19 mouse cellular contexts compared by ENCODE assay signal in genomic region chr6:125238396-125238795, GRCm38 (mm10). TPM values are rescaled to one million over a fixed set of nuclear protein-coding genes. Genes with fewer than 3 reads are reported as not detected.
DNase-seq lines count a peak whose midpoint lies in the region; ATAC-seq and TF ChIP-seq lines count a peak whose summit lies in the region.
"Had no signal": no experiment of that assay in that cellular context is flagged by ENCODE, and none has a peak within 500 bp of the region (broad histone marks: within the 10 kb centered on the region; RNA-seq: fewer than 3 reads in every experiment).

No protein-coding gene starts in this region.

- no peak overlapping the region for H3K27ac ChIP-seq in kidney, adult 2 months (ENCODE audit: insufficient read depth, low read depth, low read length)
- H3K27ac ChIP-seq in forebrain, embryonic 16.5 days (ENCODE audit: low read length) = no peak overlapping the region
- H3K27ac ChIP-seq: embryonic facial prominence, embryonic 10.5 days; liver, embryonic 12.5 days had no signal

- H3K4me1 ChIP-seq in kidney, adult 2 months (ENCODE audit: control insufficient read depth, insufficient read depth, low read length) = no peaks in the 10 kb centered on the region; the same call in 1 of the 2 replicates
- H3K4me1 ChIP-seq in forebrain, embryonic 16.5 days (replicated peaks; ENCODE audit: control insufficient read depth, insufficient read depth, low read length) = no peaks in the 10 kb centered on the region

- ATAC-seq in common myeloid progenitor, adult 5-6 weeks (replicated peaks; ENCODE audit: low read depth, poor library complexity, severe bottlenecking) = peak; percentile 22
- no peak for ATAC-seq in forebrain, embryonic 16.5 days
- ATAC-seq: forebrain, postnatal 0 days; hindbrain, embryonic 16.5 days; liver, embryonic 12.5 days had no signal

- no peak for TF ChIP-seq POLR2A in kidney, adult 2 months (IDR thresholded peaks at IDR 0.05; ENCODE audit: low read depth, low read length)

- no peak overlapping the region for H3K4me2 ChIP-seq in forebrain, embryonic 16.5 days (ENCODE audit: low read length)
- H3K4me2 ChIP-seq: liver, embryonic 12.5 days; midbrain, embryonic 11.5 days had no signal

- peak; percentile 30 for DNase-seq in kidney, adult 2 months
- DNase-seq in kidney, postnatal 4 days = no peak
- peak; percentile 70 for DNase-seq in CD4-positive helper T cell, adult 2 months (ENCODE audit: low read depth, low spot score)
- DNase-seq in thymus, postnatal 0 days (ENCODE audit: low spot score) = peak; percentile 88
- no peak for DNase-seq in embryo, embryonic 9.5 days (ENCODE audit: extremely low spot score)
- DNase-seq in c-Kit-positive CD71-positive TER-119-positive erythroid progenitor cells, embryonic 14.5 days (ENCODE audit: low spot score) = no peak
- DNase-seq: adrenal gland, postnatal 10 days; cerebellum, adult 9-10 months; forebrain, postnatal 0 days; kidney, postnatal 36 days; left cerebral cortex, postnatal 4 days had no signal

- H3K9ac ChIP-seq in forebrain, embryonic 16.5 days (replicated peaks; ENCODE audit: low read depth, low read length) = no peak overlapping the region
- H3K9ac ChIP-seq: forebrain, postnatal 0 days; liver, embryonic 12.5 days had no signal

- no peaks in the 10 kb centered on the region for H3K27me3 ChIP-seq in kidney, adult 2 months (replicated peaks; ENCODE audit: control insufficient read depth, insufficient read depth, low read length)
- no peaks in the 10 kb centered on the region for H3K27me3 ChIP-seq in forebrain, embryonic 16.5 days (replicated peaks; ENCODE audit: control insufficient read depth, insufficient read depth, low read length)
- H3K27me3 ChIP-seq: liver, embryonic 12.5 days had no signal

- 41% methylated on average over 6 of the region's 6 CpGs for WGBS in kidney, adult 2 months
- 85% methylated on average over 6 of the region's 6 CpGs for WGBS in forebrain, embryonic 16.5 days

- no peaks in the 10 kb centered on the region for H3K36me3 ChIP-seq in kidney, adult 2 months (ENCODE audit: control insufficient read depth, insufficient read depth, low read length)
- no peaks in the 10 kb centered on the region for H3K36me3 ChIP-seq in forebrain, embryonic 16.5 days (ENCODE audit: control insufficient read depth, insufficient read depth)
- H3K36me3 ChIP-seq: embryonic facial prominence, embryonic 10.5 days; liver, embryonic 12.5 days had no signal

- TF ChIP-seq CTCF in kidney, adult 2 months (conservative IDR thresholded peaks at IDR 0.05; ENCODE audit: insufficient read depth, insufficient read length, low read depth, low read length) = no peak

- H3K9me3 ChIP-seq in forebrain, embryonic 16.5 days (ENCODE audit: control insufficient read depth, low read length) = no peaks in the 10 kb centered on the region
- H3K9me3 ChIP-seq: embryonic facial prominence, embryonic 10.5 days; G1E; liver, embryonic 12.5 days had no signal

- no peak overlapping the region for H3K4me3 ChIP-seq in kidney, adult 2 months (ENCODE audit: insufficient read depth, low read depth, low read length)
- no peak overlapping the region for H3K4me3 ChIP-seq in forebrain, embryonic 16.5 days (replicated peaks; ENCODE audit: low read length)
- H3K4me3 ChIP-seq: embryonic facial prominence, embryonic 10.5 days; erythroblast, embryonic 14.5 days; liver, embryonic 12.5 days had no signal

RNA-seq across cellular contexts. Expression of gene Cd27, which starts 1.6 kb away (rescaled TPM):
- 0.64 and 7.0 TPM in 2 replicates for polyA plus RNA-seq in kidney, adult 2 months (2012; rRNA removed)
- total RNA-seq in common myeloid progenitor, adult 5-6 weeks (2017) = 66.4 and 98.2 TPM in 2 replicates
- polyA plus RNA-seq in thymus, postnatal 0 days (2015; fragmentation: Nextera tagmentation; extraction: Ambion mirVana) = 175 and 252 TPM in 2 replicates
- 1.8 TPM in 1 of 2 replicates, not detected in the other for polyA plus RNA-seq in forebrain, embryonic 16.5 days (2015; fragmentation: Nextera tagmentation; extraction: Ambion mirVana)
- total RNA-seq: forebrain, postnatal 0 days; left cerebral cortex, postnatal 4 days had no signal
- polyA plus RNA-seq: G1E had no signal

RNA-seq across cellular contexts. Expression of gene Tapbpl, which starts 6.7 kb away (rescaled TPM):
- 16.0 and 16.4 TPM in 2 replicates for polyA plus RNA-seq in kidney, adult 2 months (2012; rRNA removed)
- total RNA-seq in common myeloid progenitor, adult 5-6 weeks (2017) = 18.8 and 20.2 TPM in 2 replicates
- polyA plus RNA-seq in thymus, postnatal 0 days (2015; fragmentation: Nextera tagmentation; extraction: Ambion mirVana) = 42.5 and 53.1 TPM in 2 replicates
- 3.8 and 4.5 TPM in 2 replicates for polyA plus RNA-seq in forebrain, embryonic 16.5 days (2015; fragmentation: Nextera tagmentation; extraction: Ambion mirVana)

RNA-seq across cellular contexts. Expression of gene Vamp1, which starts 23.0 kb away (rescaled TPM):
- polyA plus RNA-seq in kidney, adult 2 months (2012; rRNA removed) = 19.1 and 19.8 TPM in 2 replicates
- total RNA-seq in common myeloid progenitor, adult 5-6 weeks (2017) = 4.9 and 8.0 TPM in 2 replicates
- polyA plus RNA-seq in thymus, postnatal 0 days (2015; fragmentation: Nextera tagmentation; extraction: Ambion mirVana) = 61.0 and 75.3 TPM in 2 replicates
- polyA plus RNA-seq in forebrain, embryonic 16.5 days (2015; fragmentation: Nextera tagmentation; extraction: Ambion mirVana) = 5.5 and 7.3 TPM in 2 replicates

RNA-seq across cellular contexts. Expression of gene Mrpl51, which starts 46.8 kb away (rescaled TPM):
- 102 and 110 TPM in 2 replicates for polyA plus RNA-seq in kidney, adult 2 months (2012; rRNA removed)
- 97.3 and 99.1 TPM in 2 replicates for total RNA-seq in common myeloid progenitor, adult 5-6 weeks (2017)
- 281 and 294 TPM in 2 replicates for polyA plus RNA-seq in thymus, postnatal 0 days (2015; fragmentation: Nextera tagmentation; extraction: Ambion mirVana)
- 137 and 140 TPM in 2 replicates for polyA plus RNA-seq in forebrain, embryonic 16.5 days (2015; fragmentation: Nextera tagmentation; extraction: Ambion mirVana)

RNA-seq across cellular contexts. Expression of gene Ncapd2, which starts 46.9 kb away (rescaled TPM):
- 15.6 and 18.7 TPM in 2 replicates for polyA plus RNA-seq in kidney, adult 2 months (2012; rRNA removed)
- total RNA-seq in common myeloid progenitor, adult 5-6 weeks (2017) = 272 and 344 TPM in 2 replicates
- polyA plus RNA-seq in thymus, postnatal 0 days (2015; fragmentation: Nextera tagmentation; extraction: Ambion mirVana) = 130 and 153 TPM in 2 replicates
- 91.4 and 91.6 TPM in 2 replicates for polyA plus RNA-seq in forebrain, embryonic 16.5 days (2015; fragmentation: Nextera tagmentation; extraction: Ambion mirVana)

Comparison
In these comparisons a context has a peak if more than half of its experiments do, and no peak if none do; other contexts are left out.
1. DNase-seq: peak in kidney, adult 2 months (single experiment), CD4-positive helper T cell, adult 2 months (single experiment) and thymus, postnatal 0 days (single experiment); none in kidney, postnatal 4 days (0 of 2), embryo, embryonic 9.5 days (single experiment) and c-Kit-positive CD71-positive TER-119-positive erythroid progenitor cells, embryonic 14.5 days (single experiment).
2. RNA of gene Cd27, which starts 1.6 kb away (polyA plus RNA-seq): 175 to 252 TPM in thymus, postnatal 0 days; 0.64 to 7.0 TPM in kidney, adult 2 months and 1.8 TPM in forebrain, embryonic 16.5 days; every median in the first group is over 10 times any median in the second.